Mouse (Mus musculus): ENCODE measurements at regions not wholly inside any gene's neighbourhood (a gene's known extent, or its start where the extent isn't known, plus 50 kb on each side); places are given as distances from the start of the nearest gene placed in this dataset.

- TF ChIP-seq POLR2A (IDR thresholded peaks at IDR 0.05; ENCODE audit: insufficient read depth, low read depth, low read length) (no peak), CTCF (IDR thresholded peaks at IDR 0.05; ENCODE audit: insufficient read depth, low read depth, low read length) (no peak)
- H3K4me3 ChIP-seq (ENCODE audit: insufficient read depth, low read depth, low read length) = no peak overlapping the region
- H3K4me1 ChIP-seq (ENCODE audit: control insufficient read depth, insufficient read depth, low read length) = no peaks in the 10 kb centered on the region
- no peak overlapping the region for H3K27ac ChIP-seq (ENCODE audit: insufficient read depth, low read depth, low read length)
- 95% methylated on average over 2 of the region's 2 CpGs for WGBS
Observed at GRCm38 (mm10) chr2:173464562-173464961, 57.8 kb upstream of the 1700021F07Rik start.

DNA sequence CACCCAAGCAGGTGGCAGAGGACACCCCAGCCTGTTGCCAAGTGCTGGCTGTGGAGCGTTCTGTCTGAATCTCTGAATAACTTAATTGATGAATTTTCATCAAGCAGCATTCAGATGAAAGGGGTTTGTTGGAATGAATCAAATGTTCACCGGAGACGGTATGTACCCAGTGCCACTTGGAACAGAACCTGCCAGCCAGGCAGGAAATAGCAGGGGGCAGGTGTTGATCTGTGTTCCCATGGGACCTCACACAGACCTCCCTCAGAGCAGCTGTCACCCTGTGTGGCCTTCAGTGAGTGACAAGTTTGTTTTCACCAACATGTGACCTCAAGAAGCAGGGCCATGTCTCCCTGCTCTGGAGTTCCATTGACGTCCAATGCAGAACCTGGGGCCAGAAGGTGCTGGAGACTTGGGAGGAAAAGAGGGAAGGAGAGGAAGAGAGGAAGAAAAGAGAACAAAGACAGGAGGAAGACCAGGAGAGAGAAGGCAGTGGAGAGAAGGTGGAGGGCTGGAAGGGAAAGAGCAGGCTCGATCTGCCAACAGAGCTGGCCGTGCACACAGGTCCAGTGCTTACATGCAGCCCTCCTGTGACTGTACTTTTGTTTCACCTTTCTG, 57.3 kb upstream of the 1700021F07Rik start:
- H3K27ac ChIP-seq (ENCODE audit: insufficient read depth, low read depth, low read length) = no peak overlapping the region
- no peaks in the 10 kb centered on the region for H3K4me1 ChIP-seq (ENCODE audit: control insufficient read depth, insufficient read depth, low read length)
- H3K4me3 ChIP-seq (ENCODE audit: insufficient read depth, low read depth, low read length) = no peak overlapping the region
- 79% methylated on average over 6 of the region's 6 CpGs for WGBS
- no peak for TF ChIP-seq POLR2A (IDR thresholded peaks at IDR 0.05; ENCODE audit: insufficient read depth, low read depth, low read length)

DNA sequence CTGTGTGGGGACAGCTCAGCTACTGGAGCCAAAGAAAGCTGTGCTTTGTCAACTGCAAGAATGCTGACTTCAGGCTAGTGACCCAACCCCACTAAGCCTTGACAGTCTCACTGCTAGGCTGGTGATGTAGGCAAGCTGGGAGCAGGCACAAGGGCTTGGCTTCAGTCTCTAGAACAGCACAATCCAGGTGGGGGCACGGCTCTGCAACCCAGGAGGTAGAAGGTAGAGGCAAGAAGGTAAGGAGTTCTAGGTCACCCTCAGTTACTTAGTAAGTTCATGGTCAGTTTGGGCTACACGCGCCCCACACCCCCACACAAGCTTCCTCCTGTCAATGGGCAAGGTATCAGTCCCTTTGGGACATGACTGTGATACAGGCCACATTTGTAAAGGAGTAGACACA, 54.2 kb upstream of the 1700021F07Rik start:
- no peaks in the 10 kb centered on the region for H3K4me1 ChIP-seq (ENCODE audit: control insufficient read depth, insufficient read depth, low read length)
- WGBS = 86% methylated on average over 3 of the region's 3 CpGs
- no peak overlapping the region for H3K4me3 ChIP-seq (ENCODE audit: insufficient read depth, low read depth, low read length)
- TF ChIP-seq POLR2A (IDR thresholded peaks at IDR 0.05; ENCODE audit: insufficient read depth, low read depth, low read length) (no peak), CTCF (IDR thresholded peaks at IDR 0.05; ENCODE audit: insufficient read depth, low read depth, low read length) (no peak)
- H3K27ac ChIP-seq (ENCODE audit: insufficient read depth, low read depth, low read length) = no peak overlapping the region

DNA sequence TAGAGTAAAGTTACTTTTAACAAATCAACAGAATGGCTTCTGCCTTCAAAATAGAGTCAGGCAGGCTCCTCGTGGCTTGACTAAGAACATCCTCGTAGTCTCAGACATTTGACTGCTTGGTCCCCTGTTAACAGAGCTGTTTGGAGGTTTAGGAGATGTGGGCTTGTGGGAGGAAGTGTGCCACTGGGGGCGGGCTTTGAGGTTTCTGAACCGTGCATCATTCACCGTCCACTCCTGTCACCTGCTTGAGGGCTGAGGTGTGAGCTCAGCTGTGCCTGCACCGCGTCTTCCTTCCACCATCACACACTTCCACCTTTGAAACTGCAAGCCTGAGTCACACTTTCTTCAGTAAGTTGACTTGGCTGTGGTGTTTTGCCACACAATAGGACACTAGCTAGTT, 52.6 kb upstream of the 1700021F07Rik start:
- Histone ChIP-seq H3K4me3 (ENCODE audit: insufficient read depth, low read depth, low read length) (no peak overlapping the region), H3K27ac (ENCODE audit: insufficient read depth, low read depth, low read length) (no peak overlapping the region), H3K4me1 (ENCODE audit: control insufficient read depth, insufficient read depth, low read length) (no peaks in the 10 kb centered on the region)
- TF ChIP-seq POLR2A (IDR thresholded peaks at IDR 0.05; ENCODE audit: insufficient read depth, low read depth, low read length) (no peak), CTCF (IDR thresholded peaks at IDR 0.05; ENCODE audit: insufficient read depth, low read depth, low read length) (no peak)
- 81% methylated on average over 7 of the region's 7 CpGs for WGBS
